Mouse (Mus musculus) heart, postnatal 4 days (tissue): ENCODE data around the gene Synj2. TPM values are rescaled to one million over a fixed set of nuclear protein-coding genes. Genes with fewer than 3 reads are reported as not detected.
A peak's percentile ranks its signal among the peaks of the same experiment; 100 is the strongest.

Source experiments
- DNase-seq: peaks from one replicate; pipeline ENCODE4 v3.0.0; 2021
- total RNA-seq, 2 experiments: library from RNA; stranded (reverse); gene quantifications; 2 replicates each; pipeline ENCODE4 v1.2.3; 2021

Synj2 gene
- total RNA-seq, 2 experiments from 2014 or later: 26.5 to 28.6 TPM

DNA sequence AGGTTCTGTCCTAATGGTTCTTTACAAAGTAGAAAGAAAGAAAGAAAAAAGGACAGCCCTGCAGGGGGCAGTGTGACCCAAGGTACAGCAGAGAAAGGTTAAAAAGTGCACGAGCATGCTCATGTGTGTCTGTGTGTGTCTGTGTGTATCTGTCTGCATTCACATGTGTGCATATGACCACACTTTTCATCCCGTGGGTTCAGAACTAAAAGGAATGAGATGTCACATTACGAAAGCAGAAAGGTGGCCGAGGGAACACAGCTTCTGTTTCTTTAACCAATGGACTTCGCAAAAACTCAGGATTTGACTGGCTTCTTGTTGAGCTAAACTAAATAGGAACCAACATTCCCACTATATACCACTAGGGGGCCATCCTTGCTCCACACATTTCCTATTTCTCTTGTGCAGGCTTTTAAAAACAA is 113.9 kb downstream of the Synj2 start:
- peak; percentile 70 for DNase-seq

DNA sequence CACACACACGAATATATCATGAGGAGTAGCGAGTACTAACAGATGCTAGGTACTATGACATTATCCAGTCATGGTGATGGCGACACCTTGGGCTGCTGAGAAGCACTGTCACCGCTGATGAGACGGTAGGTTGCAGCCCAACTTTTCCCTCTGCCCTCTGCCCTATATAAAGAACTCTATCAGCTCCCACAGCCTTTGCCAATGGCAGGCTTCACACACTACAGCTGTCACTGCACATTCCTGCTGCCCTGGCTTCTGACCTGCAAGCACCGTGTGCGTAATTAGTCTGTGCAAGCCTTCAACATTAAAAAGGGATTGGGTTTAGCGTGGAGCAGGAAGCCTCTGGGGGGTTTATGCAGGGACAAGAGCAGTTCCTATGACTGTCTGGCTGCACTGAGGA is 121.7 kb downstream of the Synj2 start:
- DNase-seq: peak; percentile 38

DNA sequence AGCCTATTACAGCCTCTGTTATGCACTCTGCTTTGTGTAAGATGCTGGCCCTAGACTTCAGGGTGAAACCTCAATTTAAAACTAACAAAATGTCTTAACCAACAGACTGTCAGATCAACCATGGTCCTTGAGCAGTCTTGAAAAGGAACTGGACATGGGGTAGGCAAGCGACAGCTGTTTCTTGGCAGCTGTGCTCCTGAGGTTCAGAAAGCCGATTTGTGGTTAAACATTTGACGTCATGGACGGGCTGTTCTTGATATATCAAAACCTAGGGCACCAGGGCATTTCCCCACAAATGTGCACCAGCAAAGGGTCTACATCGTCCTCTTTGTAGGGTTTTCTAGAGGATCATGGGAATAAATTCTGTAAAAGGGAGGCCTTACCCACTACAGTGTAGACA is 122.5 kb downstream of the Synj2 start:
- no peak for DNase-seq

DNA sequence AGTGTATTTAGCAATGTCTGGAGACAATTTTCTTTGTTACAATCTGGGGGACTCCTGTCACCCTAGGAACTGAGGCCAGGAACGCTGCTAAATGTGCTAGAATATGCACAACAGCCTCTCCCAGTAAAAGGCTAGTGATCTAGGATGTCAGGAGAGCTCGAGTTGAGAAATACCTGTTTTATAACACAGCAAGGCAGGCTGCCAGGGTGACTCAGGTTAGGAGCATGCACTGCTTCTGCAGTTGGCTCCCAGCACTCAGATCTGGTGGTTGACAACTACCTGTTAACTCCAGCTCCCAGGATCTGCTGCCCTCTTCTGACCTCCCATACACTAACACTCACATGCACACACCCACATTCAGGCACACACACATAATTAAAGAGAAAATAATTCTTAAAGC is 124.9 kb downstream of the Synj2 start:
- DNase-seq: no peak

DNA sequence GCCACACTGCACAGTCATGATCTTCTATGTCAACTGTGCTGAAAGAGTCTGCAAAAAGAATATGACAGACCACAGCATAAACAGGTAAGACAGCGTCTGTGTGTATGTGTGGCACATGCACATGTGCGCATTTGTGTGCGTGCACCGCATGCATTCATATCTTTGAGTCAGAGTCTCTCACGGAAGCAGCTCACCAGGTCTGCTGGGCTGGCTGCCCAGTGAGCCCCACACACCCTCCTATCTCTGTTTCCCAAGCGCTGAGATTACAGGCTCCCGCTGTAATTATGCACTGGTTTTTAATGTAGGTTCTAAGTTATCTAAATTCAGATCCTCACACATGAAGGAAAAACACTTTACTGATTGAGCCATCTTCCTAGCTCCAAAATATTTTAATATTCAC is 126.5 kb downstream of the Synj2 start:
- peak; percentile 26 for DNase-seq

DNA sequence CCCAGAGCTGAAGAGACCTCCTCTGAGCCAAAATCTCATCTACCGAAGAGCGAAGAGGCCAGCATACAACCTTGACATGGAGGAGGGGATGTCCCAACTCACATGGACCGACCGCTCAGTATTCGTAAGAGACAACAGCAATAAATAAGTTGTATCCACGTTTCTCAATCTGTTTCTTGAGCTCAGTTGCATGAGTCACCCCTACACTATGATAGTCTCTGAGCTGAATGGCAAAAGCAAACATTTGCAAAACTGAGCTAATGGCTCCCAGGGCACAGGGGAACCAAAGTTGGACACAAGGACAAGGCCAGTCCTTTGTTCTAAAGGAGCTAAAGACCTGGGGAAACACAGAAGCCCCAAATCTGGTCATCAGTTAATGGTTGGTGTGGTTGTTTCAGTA is 128.8 kb downstream of the Synj2 start:
- DNase-seq: no peak

DNA sequence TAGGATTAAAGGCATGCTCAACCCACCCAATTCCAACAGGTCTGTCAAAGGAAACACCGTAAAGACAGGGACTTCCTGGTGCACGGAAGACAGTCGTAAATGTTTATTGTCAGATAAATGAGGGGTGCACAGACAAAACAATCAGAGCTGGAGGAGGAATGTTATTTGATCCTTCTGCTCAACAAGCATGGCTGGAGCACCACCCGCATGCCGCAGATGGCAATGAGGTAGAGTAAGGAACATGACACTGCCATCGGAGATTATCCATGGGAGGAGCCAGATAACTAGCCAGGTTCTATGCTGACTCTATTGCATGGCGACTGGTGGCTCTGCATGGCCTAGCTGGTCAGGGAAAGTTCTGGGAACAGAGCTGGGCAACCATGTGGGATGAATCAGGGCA is 132.3 kb downstream of the Synj2 start:
- no peak for DNase-seq

DNA sequence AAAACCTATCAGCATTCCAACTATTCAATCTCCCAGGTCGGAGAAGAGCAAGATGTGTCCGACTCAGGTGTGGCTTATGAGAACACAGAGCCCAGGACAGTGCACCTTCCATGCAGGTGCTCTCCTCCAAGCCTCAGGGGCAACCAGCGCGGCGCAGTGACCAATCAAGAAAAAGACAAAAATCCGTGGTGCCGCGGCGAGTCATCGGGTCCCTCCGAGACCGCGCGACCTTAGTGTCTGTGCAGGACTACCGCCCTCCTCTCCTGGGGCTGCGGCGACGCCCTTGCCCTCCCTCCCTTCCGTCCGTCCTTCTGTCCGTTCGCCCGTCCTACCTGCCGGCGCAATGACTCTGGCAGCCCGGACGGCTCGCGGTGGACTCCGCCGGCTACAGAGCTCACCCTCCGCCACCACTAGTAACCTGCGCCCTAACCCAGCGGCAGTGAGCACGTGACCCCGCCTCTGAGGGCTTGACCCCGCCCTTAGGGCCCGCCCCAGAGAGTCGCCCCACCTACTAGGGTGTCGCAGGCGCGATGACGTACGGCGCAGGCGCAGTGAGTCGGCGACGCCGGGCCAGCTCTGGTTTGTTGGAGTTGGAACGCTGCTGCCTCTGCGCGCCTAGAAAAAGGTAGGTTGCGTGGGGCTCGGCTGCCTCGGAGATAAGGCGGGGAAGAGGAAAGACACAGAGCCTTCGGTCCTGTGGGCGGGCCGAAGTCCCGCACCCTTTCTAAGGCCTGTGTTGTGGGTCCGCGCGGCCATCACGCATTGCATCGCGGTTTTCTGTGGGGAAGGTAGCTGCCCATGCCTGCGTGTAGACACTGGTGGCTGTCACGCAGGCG is 138.4 kb downstream of the Synj2 start, which contains the start of the genes Serac1 and Gtf2h5:
Gene Serac1 (minus strand): TSS at position 455 of the 836 bp plus-strand sequence.
Gene Gtf2h5 (plus strand): TSS at position 500 of the 836 bp plus-strand sequence.
- DNase-seq: peak; percentile 99

DNA sequence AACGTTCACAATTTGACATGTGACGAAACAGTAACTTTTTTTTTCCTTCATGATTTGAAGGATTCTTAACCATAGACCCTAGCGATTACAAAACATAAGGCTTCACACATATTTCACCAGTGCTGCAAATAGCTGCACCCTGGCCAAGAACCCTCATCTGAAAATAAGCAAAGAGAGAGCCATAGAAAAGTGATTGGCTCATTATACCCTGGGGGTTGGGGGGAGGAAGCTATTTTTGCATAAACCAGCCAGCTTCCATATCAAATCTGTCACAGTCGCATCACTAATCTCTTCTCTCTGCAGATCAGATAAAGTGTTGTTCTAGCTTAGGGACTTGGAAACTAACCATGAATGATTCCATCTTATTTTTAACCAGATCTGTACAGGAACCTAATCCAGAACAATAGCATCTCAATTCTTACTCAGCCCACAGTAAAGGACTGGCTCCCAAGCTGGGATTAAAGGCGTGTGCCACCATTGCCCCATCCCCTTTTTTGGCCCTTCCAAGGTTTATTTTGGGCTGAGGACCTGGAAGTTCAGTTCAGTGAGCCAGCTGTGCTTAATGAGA is 142.3 kb downstream of the Synj2 start:
- DNase-seq: no peak

DNA sequence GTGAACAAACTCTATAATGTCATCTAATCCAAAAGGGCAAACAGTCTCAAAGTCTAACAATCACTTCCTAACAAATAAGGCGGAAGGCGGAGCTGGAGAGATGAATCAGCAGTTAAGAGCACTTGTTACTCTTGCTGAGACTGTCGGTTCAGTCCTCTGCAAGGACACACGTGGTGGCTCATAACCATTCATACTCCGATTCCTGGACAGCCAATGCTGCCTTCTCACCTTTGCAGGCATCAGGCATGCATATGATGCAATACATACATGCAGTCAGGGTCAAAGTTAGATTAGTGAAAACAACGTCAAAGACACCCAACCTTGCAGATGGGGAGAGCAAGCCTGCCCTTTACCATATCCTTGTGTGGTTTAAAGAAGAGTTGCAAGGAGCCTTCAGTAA is 150.5 kb downstream of the Synj2 start:
- no peak for DNase-seq

Other genes starting within 250 kb of the Synj2 start
- 10 to 100 TPM; 38.0 to 39.0 TPM for gene Snx9, start 100.0 kb upstream of the Synj2 start, total RNA-seq
- gene Serac1, start 138.5 kb downstream of the Synj2 start, total RNA-seq: 1 to 10 TPM; 7.0 to 8.8 TPM
- 10 to 100 TPM; 87.1 to 94.5 TPM for gene Gtf2h5, start 138.5 kb downstream of the Synj2 start, total RNA-seq
- 100 to 1,000 TPM; 127 to 136 TPM for gene Tulp4, start 165.2 kb downstream of the Synj2 start, total RNA-seq